Mouse (Mus musculus) kidney, adult 2 months (tissue): ENCODE results near the gene Cdc42ep2. TPM values are rescaled to one million over a fixed set of nuclear protein-coding genes. Genes with fewer than 3 reads are reported as not detected.

Experiments used
- DNase-seq: peaks from one replicate; pipeline ENCODE4 v3.0.0; 2021
- H3K27ac ChIP-seq: fragments of 200-500 bp; 2 replicates; pipeline ENCODE4 v1.5.1; 2012; ENCODE audit warnings: low read depth, low read length, control low read depth, inconsistent platforms; ENCODE audit not compliant: insufficient read depth
- H3K27me3 ChIP-seq: fragments of 200-500 bp; replicated peaks from 2 replicates; pipeline ENCODE4 v1.6.1; 2012; ENCODE audit warnings: mild to moderate bottlenecking, moderate library complexity, low read length, inconsistent platforms; ENCODE audit not compliant: control insufficient read depth, insufficient read depth
- H3K36me3 ChIP-seq: fragments of 200-500 bp; 2 replicates; pipeline ENCODE4 v1.6.1; 2012; ENCODE audit warnings: mild to moderate bottlenecking, moderate library complexity, low read length, inconsistent platforms; ENCODE audit not compliant: control insufficient read depth, insufficient read depth
- H3K4me1 ChIP-seq: fragments of 200-500 bp; 2 replicates; pipeline ENCODE4 v1.6.1; 2011; ENCODE audit warnings: low read length; ENCODE audit not compliant: control insufficient read depth, insufficient read depth
- H3K4me3 ChIP-seq: fragments of 200-500 bp; 2 replicates; pipeline ENCODE4 v1.5.1; 2011; ENCODE audit warnings: mild to moderate bottlenecking, low read depth, low read length, control low read depth; ENCODE audit not compliant: insufficient read depth
- CTCF ChIP-seq: fragments of 200-500 bp; conservative IDR thresholded peaks from 2 replicates; pipeline ENCODE4 v1.5.1; 2011; ENCODE audit warnings: low read depth, mild to moderate bottlenecking, control low read depth, low read length, moderate library complexity, mixed read lengths; ENCODE audit not compliant: insufficient read depth, insufficient read length
- POLR2A ChIP-seq: fragments of 200-500 bp; IDR thresholded peaks from one replicate; pipeline ENCODE4 v1.6.1; 2011; ENCODE audit warnings: low read depth, low read length, control low read depth
- WGBS: fragments of 180-500 bp; shearing (Covaris S2); methylation state at CpG from one replicate; pipeline ENCODE4 v1.1.7; 2018; 5-methylcytosine and 5-hydroxymethylcytosine counted together
- polyA plus RNA-seq: library from polyadenylated mRNA; depleted of rRNA; stranded (reverse); fragments of >200 nt; gene quantifications from 2 replicates; pipeline ENCODE4 v1.2.3, GENCODE M21; 2012

Cdc42ep2 gene
- polyA plus RNA-seq, 1 experiment, result 12.0 TPM

DNA sequence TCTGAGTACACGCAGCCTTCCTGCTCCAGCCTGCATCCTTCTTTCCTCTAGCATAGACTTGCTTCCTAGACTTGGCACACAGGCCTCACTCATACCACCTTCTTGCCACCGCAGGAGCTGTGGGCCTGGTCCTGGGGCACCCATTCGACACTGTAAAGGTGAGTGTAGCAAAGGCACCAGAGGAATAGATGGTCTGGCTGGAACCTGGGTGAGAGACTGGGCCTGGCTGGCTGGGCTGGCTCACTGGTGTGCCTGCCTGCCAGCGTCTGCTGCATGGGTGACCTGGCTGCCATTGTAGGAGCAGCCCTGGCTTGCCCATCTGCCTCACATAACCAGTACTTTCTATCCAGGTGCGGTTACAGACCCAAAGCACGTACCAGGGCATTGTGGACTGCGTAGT is 44.9 kb downstream of the Cdc42ep2 start:
- H3K27me3 ChIP-seq, result no peaks in the 10 kb centered on the region
- no peak for TF ChIP-seq CTCF
- TF ChIP-seq POLR2A, result no peak
- H3K4me3 ChIP-seq, result peak overlapping the region; percentile 13; the same call in 1 of the 2 replicates
- DNase-seq, result no peak
- peak overlapping the region; percentile 48 for H3K27ac ChIP-seq
- H3K4me1 ChIP-seq, result peaks cover 35% of the 10 kb centered on the region
- no peaks in the 10 kb centered on the region for H3K36me3 ChIP-seq
- 79% methylated on average over 7 of the region's 7 CpGs for whole genome bisulfite sequencing

DNA sequence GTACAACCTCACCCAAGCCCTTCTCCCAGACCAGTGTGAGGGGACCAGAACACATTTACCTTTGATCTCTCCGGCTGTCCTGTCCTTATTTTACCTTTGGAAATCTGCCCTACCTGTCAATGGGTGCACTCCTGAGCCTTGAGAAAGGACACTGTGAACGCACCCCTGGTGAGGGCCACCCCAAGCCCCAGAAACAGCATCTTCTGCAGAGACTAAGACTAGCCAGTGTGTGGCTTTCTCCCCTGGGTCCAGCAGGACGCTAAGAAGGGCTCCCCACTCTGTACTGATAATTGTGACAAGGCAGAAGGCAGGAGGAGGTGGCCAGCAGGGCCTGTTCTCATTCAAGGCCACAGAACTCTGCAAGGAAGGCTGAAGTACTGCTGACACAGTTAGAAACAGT is 45.7 kb downstream of the Cdc42ep2 start:
- peak overlapping the region; percentile 58 for H3K27ac ChIP-seq

DNA sequence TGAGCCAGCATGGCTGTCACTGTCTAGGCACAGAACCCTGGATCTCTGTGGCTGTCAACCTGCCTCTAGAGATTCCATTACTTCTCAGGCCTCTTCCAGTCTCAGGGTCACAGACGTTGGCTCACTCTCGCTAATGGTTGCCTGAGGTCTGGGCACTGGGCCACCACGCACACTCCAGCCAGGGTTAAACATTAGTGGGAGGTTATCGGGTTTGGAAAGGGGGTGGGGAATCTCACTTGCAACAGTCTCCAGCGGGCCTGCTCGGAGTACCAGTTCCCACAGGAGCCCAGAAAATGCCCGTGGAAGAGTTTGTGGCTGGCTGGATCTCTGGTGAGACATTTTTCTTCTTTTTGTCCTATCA is 46.3 kb downstream of the Cdc42ep2 start:
- H3K4me1 ChIP-seq, result peaks cover 39% of the 10 kb centered on the region
- peak; percentile 97 for DNase-seq
- H3K27ac ChIP-seq, result peak overlapping the region; percentile 88
- no peak for TF ChIP-seq POLR2A
- TF ChIP-seq CTCF, result no peak
- peak overlapping the region; percentile 39 for H3K4me3 ChIP-seq
- no peaks in the 10 kb centered on the region for H3K27me3 ChIP-seq
- 11% methylated on average over 7 of the region's 7 CpGs for WGBS
- H3K36me3 ChIP-seq, result no peaks in the 10 kb centered on the region

More for the DNA sequence above, 45.7 kb downstream of the Cdc42ep2 start:
- TF ChIP-seq POLR2A, result no peak
- TF ChIP-seq CTCF, result no peak
- H3K27me3 ChIP-seq, result no peaks in the 10 kb centered on the region
- peak; percentile 59 for DNase-seq
- peaks cover 37% of the 10 kb centered on the region for H3K4me1 ChIP-seq
- H3K4me3 ChIP-seq, result peak overlapping the region; percentile 39
- no peaks in the 10 kb centered on the region for H3K36me3 ChIP-seq
- WGBS, result 35% methylated on average over 3 of the region's 3 CpGs

DNA sequence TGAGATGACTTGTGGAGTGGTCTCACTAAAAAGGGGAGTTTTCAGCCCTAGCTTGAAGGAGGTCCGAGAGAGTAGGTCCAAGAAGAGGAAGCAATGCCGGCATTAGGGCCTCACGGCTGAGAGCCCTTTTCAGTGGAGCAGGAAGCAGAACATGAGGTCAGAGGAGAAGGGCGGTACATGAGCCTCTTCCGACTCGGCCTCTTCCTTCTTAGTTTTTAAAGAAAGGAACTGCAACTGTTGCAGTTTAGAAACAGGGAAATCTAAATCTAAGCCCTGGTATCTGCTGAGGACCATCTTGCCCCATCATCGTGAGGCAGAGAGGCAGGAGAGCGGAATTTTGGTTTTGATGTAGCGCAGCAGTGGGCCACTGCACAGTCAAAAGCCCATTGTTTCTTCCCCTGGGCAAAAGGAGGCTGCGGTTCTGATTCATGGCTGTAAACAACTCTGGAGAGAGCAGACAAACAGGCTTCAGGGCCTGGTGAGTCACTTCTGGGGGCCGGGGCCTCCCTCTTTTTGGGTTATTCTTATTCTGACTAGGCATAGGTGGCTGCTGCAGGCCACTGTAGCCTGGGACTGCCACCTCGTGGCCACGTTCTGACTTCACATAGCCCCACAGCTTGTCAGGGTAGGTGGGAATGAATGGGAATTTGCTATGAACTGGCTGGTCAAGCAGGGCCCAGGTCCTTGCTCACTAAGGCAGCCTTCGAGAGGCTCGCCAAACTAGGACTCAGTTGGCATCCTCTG is 46.8 kb downstream of the Cdc42ep2 start, which contains the start of gene Slc25a45:
TSS of gene Slc25a45 (plus strand) at position 191 of the 744 bp plus-strand sequence.
- Histone ChIP-seq H3K27ac (peak within 1 kb of the TSS; percentile 88), H3K36me3 (no peaks in the 10 kb centered on the region), H3K4me3 (peak within 1 kb of the TSS; percentile 39), H3K4me1 (peaks cover 39% of the 10 kb centered on the region), H3K27me3 (no peaks in the 10 kb centered on the region)
- peak; percentile 84 for DNase-seq
- 16% methylated on average over 15 of the region's 15 CpGs for WGBS
- TF ChIP-seq CTCF (peak; percentile 76), POLR2A (no peak)

DNA sequence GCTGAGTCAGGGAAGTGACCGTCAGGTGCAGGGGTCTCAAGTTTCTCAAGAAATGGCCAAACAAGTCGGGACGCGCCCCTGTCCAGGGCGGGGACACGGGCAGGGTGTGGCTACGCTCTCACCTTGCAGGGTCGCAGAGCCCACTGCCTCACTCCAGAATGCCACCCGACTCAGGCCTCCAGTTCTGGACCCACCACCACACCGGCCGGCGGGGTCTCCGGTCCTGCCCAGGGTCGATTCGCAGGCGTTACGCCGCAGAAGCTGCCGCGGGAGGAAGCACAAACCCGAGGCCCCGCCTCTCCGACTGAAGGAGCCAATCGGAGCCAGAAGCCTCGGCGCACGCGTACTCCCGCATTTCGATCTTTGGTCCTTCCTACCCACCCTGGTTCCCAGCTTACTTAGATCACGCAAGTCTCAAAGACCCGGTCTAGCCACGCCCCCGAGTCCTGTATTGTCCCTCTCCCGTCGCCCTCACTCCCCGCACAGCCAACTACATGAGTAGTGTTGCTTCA is 49.6 kb downstream of the Cdc42ep2 start, which contains the start of gene Frmd8:
TSS of gene Frmd8 (minus strand) at position 306 of the 512 bp plus-strand sequence.
- under 1% methylated on average over 37 of the region's 37 CpGs for WGBS
- H3K36me3 ChIP-seq, result no peaks in the 10 kb centered on the region
- peak within 1 kb of the TSS; percentile 92 for H3K4me3 ChIP-seq
- TF ChIP-seq CTCF (no peak), POLR2A (peak; percentile 55)
- peak within 1 kb of the TSS; percentile 65 for H3K27ac ChIP-seq
- DNase-seq, result peak; percentile 97
- peaks cover 29% of the 10 kb centered on the region for H3K4me1 ChIP-seq
- no peaks in the 10 kb centered on the region for H3K27me3 ChIP-seq

DNA sequence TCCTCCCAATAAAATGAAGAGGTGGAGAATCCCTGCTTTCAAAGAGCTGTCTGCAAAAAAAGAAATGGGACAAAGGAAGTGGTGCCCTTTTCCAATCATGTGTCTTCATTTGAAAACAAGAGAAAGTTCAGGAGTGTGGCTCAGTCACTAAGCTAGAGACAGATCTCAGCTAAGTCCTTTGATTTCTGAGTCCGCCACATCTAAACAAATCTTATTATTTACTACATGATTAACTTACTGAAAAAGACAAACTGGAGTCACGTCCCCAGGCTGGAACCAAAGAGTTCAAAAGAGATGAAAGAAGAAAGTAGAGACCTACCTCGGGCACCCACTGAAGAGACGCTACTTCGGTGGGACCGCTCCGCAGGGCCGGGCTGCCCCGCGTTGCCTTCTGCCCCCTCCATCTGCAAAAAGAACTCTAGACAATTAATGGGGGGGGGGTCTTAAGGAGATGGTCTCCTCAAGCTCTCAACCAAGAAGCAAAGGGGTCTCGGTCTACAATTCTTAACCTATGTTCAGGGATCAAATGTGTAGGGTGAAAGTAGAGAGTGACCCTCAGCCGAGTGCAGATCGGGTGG is 50.1 kb downstream of the Cdc42ep2 start:
- H3K4me1 ChIP-seq, result peaks cover 23% of the 10 kb centered on the region
- 3% methylated on average over 13 of the region's 13 CpGs for WGBS
- no peak for DNase-seq
- peak overlapping the region; percentile 65 for H3K27ac ChIP-seq
- H3K36me3 ChIP-seq, result no peaks in the 10 kb centered on the region
- peak overlapping the region; percentile 92 for H3K4me3 ChIP-seq
- no peak for TF ChIP-seq POLR2A
- no peak for TF ChIP-seq CTCF
- H3K27me3 ChIP-seq, result no peaks in the 10 kb centered on the region

DNA sequence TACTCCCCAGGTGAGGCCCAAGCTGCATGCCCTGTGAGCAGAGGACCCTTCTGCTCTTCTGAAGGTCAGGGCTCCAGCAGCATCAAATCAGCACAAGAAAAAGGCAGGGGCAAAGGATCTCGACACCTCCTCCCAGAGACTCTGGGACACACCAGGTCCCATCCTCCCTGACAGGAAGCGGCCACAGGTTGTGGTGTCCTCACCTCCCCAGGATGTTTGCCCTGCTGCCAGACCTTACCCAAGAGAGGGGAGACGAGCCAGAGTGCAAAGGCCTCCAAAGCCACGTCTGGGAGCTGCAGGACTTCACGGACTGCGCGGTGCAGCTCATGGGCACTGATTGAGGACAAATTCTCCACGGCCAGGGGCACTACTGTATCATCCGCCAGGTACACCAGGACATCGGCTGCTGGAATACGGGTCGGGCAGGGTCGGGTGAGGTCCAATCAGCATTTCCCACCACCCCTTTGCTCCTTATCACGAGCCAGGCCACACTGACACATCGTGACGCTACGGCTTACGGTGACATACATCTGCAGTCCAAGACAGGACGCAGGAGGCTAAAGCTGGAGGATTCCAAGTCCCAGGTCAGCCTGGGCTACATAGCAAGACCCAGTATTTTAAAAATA is 51.6 kb downstream of the Cdc42ep2 start:
- Histone ChIP-seq H3K4me3 (no peak overlapping the region), H3K27ac (no peak overlapping the region), H3K4me1 (peaks cover 17% of the 10 kb centered on the region; the same call in 1 of the 2 replicates), H3K27me3 (no peaks in the 10 kb centered on the region), H3K36me3 (no peaks in the 10 kb centered on the region)
- TF ChIP-seq POLR2A (no peak), CTCF (no peak)
- DNase-seq, result no peak
- 80% methylated on average over 19 of the region's 19 CpGs for WGBS
